Mouse (Mus musculus): ENCODE data around the gene Jazf1.

Jazf1 gene

GRCm38 (mm10) chr6:52851975-52852374, 216.5 kb downstream of the Jazf1 start:
- DNase-seq (ENCODE audit: low spot score in 2 of 2): no peak

- peak in 1 of 2 experiments; percentile 22 for DNase-seq (ENCODE audit: low spot score in 2 of 2)
Measured at GRCm38 (mm10) chr6:52851019-52851418, 217.4 kb downstream of the Jazf1 start.

DNA sequence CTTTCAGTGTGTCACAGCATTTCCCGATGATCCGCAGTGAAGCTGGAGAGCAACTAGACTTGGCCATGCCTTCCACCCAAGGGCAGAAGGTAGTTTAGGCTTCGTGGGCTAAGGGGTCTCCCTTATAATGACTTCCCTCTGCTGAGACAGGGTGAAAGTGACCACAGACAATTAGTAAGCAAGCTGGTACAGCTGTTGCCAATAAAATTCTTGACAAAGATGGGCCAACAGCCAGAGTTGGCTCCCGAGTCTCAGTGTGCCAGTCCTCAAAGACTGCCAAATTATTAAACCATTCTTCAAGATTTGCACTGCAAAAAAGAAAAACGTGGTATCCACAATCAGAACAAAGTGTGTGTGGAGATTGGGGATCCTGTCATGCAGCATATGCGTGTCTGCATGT, 220.2 kb downstream of the Jazf1 start:
- no peak for DNase-seq (ENCODE audit: low spot score in 2 of 2)

DNA sequence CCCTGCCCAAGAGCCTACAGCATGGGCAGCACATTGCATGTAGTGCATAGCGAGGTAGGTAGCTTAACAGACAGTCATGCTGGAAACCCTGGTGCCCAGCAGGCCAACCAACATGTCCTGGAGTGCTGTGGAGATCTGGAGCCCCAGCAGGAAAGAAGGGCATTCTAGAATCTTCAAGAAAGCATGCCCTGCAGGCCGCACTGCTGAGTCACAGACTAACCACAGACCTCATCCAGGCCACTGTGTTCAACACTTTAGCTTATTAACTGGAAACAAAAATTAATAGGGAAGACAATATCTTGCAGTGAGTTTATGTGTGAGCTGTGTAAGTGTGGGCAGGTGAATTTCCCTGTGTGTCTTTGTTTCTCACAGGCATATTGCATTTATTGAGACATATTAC, 222.1 kb downstream of the Jazf1 start:
- DNase-seq (ENCODE audit: low spot score in 2 of 2): no peak

DNA sequence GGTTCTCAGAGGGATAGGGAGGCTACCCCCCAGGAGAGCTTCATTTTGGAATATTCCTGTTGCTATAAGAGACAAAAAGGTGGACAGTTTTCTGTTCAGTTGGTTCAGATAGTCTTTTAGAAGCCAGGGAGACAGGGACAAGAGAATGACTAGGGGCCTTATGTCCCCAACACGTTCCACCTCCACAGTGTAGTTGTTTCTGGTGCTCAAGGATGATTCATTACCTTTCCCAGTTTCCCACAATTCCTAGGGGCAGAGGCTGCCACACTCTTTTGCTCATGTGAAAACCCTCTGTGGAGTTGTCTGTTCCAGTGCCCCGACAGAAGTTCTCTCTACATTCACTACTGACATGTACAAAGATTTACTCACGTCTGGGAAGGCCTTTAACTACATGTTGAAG, 223.7 kb downstream of the Jazf1 start:
- no peak for DNase-seq (ENCODE audit: low spot score in 2 of 2)

GRCm38 (mm10) chr6:52843027-52843426, 225.4 kb downstream of the Jazf1 start:
- DNase-seq (ENCODE audit: low spot score in 2 of 2): no peak

DNA sequence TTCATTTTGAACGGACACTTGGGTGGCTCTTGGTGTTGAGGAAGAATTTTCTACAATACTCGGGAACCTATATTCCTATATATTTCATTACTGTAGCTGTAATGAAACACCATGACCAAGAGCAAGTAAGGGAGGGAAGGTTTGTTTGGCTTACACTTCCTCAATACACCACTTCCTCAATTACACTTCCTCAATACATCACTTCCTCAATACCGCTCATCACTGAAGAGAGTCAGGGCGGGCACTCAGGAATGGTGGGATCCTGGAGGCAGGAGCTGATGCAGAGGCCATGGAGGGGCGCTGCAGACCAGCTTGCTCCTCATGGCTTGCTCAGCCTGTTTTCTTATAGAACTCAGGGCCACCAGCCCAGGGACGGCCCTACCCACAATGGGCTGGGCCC, 225.8 kb downstream of the Jazf1 start:
- no peak for DNase-seq (ENCODE audit: low spot score in 2 of 2)

GRCm38 (mm10) chr6:52841611-52842010, 226.8 kb downstream of the Jazf1 start:
- no peak for DNase-seq (ENCODE audit: low spot score in 2 of 2)

- DNase-seq (ENCODE audit: low spot score in 2 of 2): no peak
Measured at GRCm38 (mm10) chr6:52840589-52841044, 227.8 kb downstream of the Jazf1 start.

- DNase-seq (ENCODE audit: low spot score in 2 of 2): peak; percentile 77 to 79
Measured at GRCm38 (mm10) chr6:52838691-52839090, 229.7 kb downstream of the Jazf1 start.

- DNase-seq (ENCODE audit: low spot score in 2 of 2): no peak
Measured at GRCm38 (mm10) chr6:52837792-52838191, 230.6 kb downstream of the Jazf1 start.

- DNase-seq (ENCODE audit: low spot score in 2 of 2): no peak
Measured at GRCm38 (mm10) chr6:52836201-52836950, 232.1 kb downstream of the Jazf1 start.

- DNase-seq (ENCODE audit: low spot score in 2 of 2): no peak
Measured at GRCm38 (mm10) chr6:52827752-52828277, 240.6 kb downstream of the Jazf1 start.

GRCm38 (mm10) chr6:52825535-52825934, 242.9 kb downstream of the Jazf1 start:
- DNase-seq (ENCODE audit: low spot score in 2 of 2): peak in 1 of 2 experiments; percentile 53

GRCm38 (mm10) chr6:52824977-52825482, 243.4 kb downstream of the Jazf1 start:
- no peak for DNase-seq (ENCODE audit: low spot score in 2 of 2)

DNA sequence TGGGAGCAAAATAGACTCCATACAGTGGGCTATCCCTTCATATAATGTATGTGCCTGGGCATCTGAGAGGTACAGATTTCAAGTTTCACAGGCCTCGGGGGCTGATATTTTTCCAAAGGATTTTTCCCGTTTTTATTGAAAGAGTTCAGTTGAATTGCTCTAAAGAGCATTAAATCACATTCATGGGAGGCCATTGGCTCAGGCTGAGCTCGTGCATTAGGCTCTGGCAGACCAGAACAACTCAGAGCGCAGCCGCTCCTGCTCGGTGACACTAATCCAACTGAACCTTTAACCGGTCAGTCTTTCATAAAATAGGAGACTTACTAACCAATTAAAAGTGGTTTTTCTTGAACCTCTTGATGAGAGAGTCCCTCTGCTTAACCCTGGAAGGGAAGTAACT, 245.4 kb downstream of the Jazf1 start:
- no peak for DNase-seq (ENCODE audit: low spot score in 2 of 2)

DNA sequence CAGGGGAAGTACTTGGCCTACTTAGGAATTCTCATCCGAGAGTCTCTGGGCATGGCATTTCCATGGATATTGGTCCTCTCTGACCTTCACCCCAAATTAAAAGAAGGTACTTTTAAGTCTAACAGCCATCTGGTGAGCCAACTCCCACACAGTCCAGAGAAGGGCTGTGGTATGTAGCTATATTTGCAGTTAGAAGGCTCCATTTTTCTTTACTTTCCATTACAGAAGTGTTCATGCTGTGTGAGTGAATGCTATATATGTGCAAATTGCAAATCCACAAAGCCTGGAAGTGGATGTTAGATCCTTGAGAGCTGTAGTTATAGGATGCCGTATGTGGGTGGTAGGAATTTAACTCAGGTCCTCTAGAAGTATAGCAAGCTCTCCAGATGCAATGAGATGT, 245.8 kb downstream of the Jazf1 start:
- DNase-seq (ENCODE audit: low spot score in 2 of 2): no peak

- no peak for DNase-seq (ENCODE audit: low spot score in 2 of 2)
Measured at GRCm38 (mm10) chr6:52819353-52819752, 249.1 kb downstream of the Jazf1 start.

- no peak for DNase-seq (ENCODE audit: low spot score in 2 of 2)
Measured at GRCm38 (mm10) chr6:52818041-52818440, 250.4 kb downstream of the Jazf1 start.

- no peak for DNase-seq (ENCODE audit: low spot score in 2 of 2)
Measured at GRCm38 (mm10) chr6:52817203-52817874, 251.1 kb downstream of the Jazf1 start.

- DNase-seq (ENCODE audit: low spot score in 2 of 2): no peak
Measured at GRCm38 (mm10) chr6:52805237-52805856, 263.1 kb downstream of the Jazf1 start.

DNA sequence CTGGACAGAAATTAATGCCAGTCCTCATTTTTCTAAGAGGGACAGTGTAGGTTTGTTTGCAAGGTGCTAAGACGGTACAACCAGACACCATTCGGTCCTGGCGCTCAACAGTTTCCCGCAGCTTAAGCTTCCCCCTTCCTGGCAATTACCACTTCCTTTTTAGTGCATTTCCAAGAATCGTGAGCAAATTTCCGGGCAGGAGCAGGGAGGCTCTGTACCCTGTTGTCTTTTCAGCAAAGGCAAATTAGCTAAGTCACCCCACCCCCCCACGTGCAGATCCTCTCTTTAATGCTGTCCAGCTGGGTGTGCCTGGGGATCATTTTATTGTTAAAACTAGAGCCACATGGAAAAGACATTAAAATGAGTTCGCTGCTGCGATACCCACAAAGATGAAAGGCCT, 266.2 kb downstream of the Jazf1 start:
- no peak for DNase-seq (ENCODE audit: low spot score in 2 of 2)

All from frontal cortex, postnatal 25 days (tissue).